Mouse (Mus musculus) MEL (cell line): Measurements from ENCODE around the gene Add1. TPM values are rescaled to one million over a fixed set of nuclear protein-coding genes. Genes with fewer than 3 reads are reported as not detected.

Experiments used
- DNase-seq: peaks from one replicate; pipeline ENCODE4 v3.0.0; 2011; ENCODE audit warnings: low read depth, low spot score
- H3K27ac ChIP-seq: 2 replicates; pipeline ENCODE4 v1.5.1; 2012; ENCODE audit warnings: low read depth, mild to moderate bottlenecking, control low read depth, low read length, moderate library complexity; ENCODE audit not compliant: control insufficient read depth
- H3K27me3 ChIP-seq, 2 experiments: fragments of 150-350 bp in 1 of 2; sonication (generic) in 1 of 2; 2 replicates each; pipeline ENCODE4 v1.6.1; 2012; ENCODE audit warnings: low read length in 2 of 2, mild to moderate bottlenecking in 2 of 2, improper control_type of control experiment in 1 of 2, moderate library complexity in 1 of 2; ENCODE audit not compliant: insufficient read depth in 2 of 2, control insufficient read depth in 1 of 2
- H3K36me3 ChIP-seq, 2 experiments: 2 replicates each; pipeline ENCODE4 v1.6.1; 2012 to 2014; ENCODE audit warnings: low read length in 2 of 2, improper control_type of control experiment in 1 of 2, inconsistent platforms in 1 of 2, mild to moderate bottlenecking in 1 of 2; ENCODE audit not compliant: insufficient read depth in 2 of 2, control insufficient read depth in 1 of 2
- H3K4me1 ChIP-seq, 2 experiments: fragments of 150-350 bp in 1 of 2; sonication (generic) in 1 of 2; 2 replicates each; pipeline ENCODE4 v1.6.1; 2012; ENCODE audit warnings: low read length in 2 of 2, improper control_type of control experiment in 1 of 2, mild to moderate bottlenecking in 1 of 2; ENCODE audit not compliant: insufficient read depth in 2 of 2, control insufficient read depth in 1 of 2
- H3K4me3 ChIP-seq, 2 experiments: fragments of 150-350 bp in 1 of 2; sonication (generic) in 1 of 2; 2 replicates each; pipeline ENCODE4 v1.5.1; 2012; ENCODE audit warnings: low read depth in 2 of 2, low read length in 2 of 2, mild to moderate bottlenecking in 2 of 2, moderate library complexity in 2 of 2, control low read depth in 1 of 2, improper control_type of control experiment in 1 of 2; ENCODE audit not compliant: control insufficient read depth in 1 of 2, insufficient read depth in 1 of 2
- H3K79me2 ChIP-seq: 2 replicates; pipeline ENCODE4 v1.6.1; 2012; ENCODE audit warnings: mild to moderate bottlenecking, low read length, moderate library complexity; ENCODE audit not compliant: control insufficient read depth, poor library complexity, insufficient read depth
- H3K9ac ChIP-seq: 2 replicates; pipeline ENCODE4 v1.6.1; 2012; ENCODE audit warnings: low read depth, mild to moderate bottlenecking, control low read depth, low read length, moderate library complexity; ENCODE audit not compliant: control insufficient read depth, poor library complexity, severe bottlenecking
- H3K9me3 ChIP-seq: fragments of 150-350 bp; sonication (generic); replicated peaks from 2 replicates; pipeline ENCODE4 v1.6.1; 2012; ENCODE audit warnings: mild to moderate bottlenecking, low read length, improper control_type of control experiment, moderate library complexity; ENCODE audit not compliant: insufficient read depth
- CTCF ChIP-seq, 3 experiments: IDR thresholded peaks in 2 of 3; conservative IDR thresholded peaks in 1 of 3; 2 replicates each; pipeline ENCODE4 v1.5.1; 2011 to 2012; ENCODE audit warnings: low read length in 3 of 3, low read depth in 2 of 3, mild to moderate bottlenecking in 2 of 3, improper control_type of control experiment in 1 of 3, inconsistent platforms in 1 of 3, mixed read lengths in 1 of 3, moderate library complexity in 1 of 3; ENCODE audit not compliant: control insufficient read depth in 1 of 3, insufficient read depth in 1 of 3, poor library complexity in 1 of 3, severe bottlenecking in 1 of 3
- ELF1 ChIP-seq: IDR thresholded peaks from 2 replicates; pipeline ENCODE4 v1.6.1; 2014; ENCODE audit warnings: low read depth, mild to moderate bottlenecking, inconsistent platforms, low read length, improper control_type of control experiment, moderate library complexity
- GATA1 ChIP-seq: IDR thresholded peaks from 2 replicates; pipeline ENCODE4 v1.6.1; 2011; ENCODE audit warnings: low read depth, low read length, improper control_type of control experiment
- MAX ChIP-seq: IDR thresholded peaks from 2 replicates; pipeline ENCODE4 v1.6.1; 2011; ENCODE audit warnings: low read length, improper control_type of control experiment
- RAD21 ChIP-seq: IDR thresholded peaks from 2 replicates; pipeline ENCODE4 v1.6.1; 2011; ENCODE audit warnings: mild to moderate bottlenecking, low read depth, low read length, improper control_type of control experiment
- SIN3A ChIP-seq: IDR thresholded peaks from 2 replicates; pipeline ENCODE4 v1.6.1; 2012; ENCODE audit warnings: low read length, improper control_type of control experiment, inconsistent platforms
- SMC3 ChIP-seq: IDR thresholded peaks from 2 replicates; pipeline ENCODE4 v1.6.1; 2011; ENCODE audit warnings: low read depth, low read length, improper control_type of control experiment
- ZC3H11A ChIP-seq: IDR thresholded peaks from 2 replicates; pipeline ENCODE4 v1.6.1; 2012; ENCODE audit warnings: low read depth, mild to moderate bottlenecking, inconsistent platforms, low read length, improper control_type of control experiment
- polyA plus RNA-seq, 2 experiments: library from polyadenylated mRNA; stranded (reverse) in 1 of 2; unstranded in 1 of 2; fragments of >175 nt in 1 of 2; fragments of >200 nt in 1 of 2; gene quantifications; 2 replicates each; pipeline versions ENCODE4 v1.2.1 to v1.2.4; 2012; ENCODE audit warnings: low replicate concordance in 2 of 2, low read depth in 1 of 2; ENCODE audit not compliant: insufficient read length in 2 of 2, insufficient read depth in 1 of 2, missing spikeins in 1 of 2
- total RNA-seq: library from RNA; depleted of rRNA; stranded (reverse); fragments of 300-350 nt; gene quantifications from 2 replicates; pipeline ENCODE4 v1.2.3, GENCODE M21; 2012; rRNA removed

The Add1 gene
- total and polyA plus RNA-seq, 3 experiments, result 79.3 to 127 TPM; not detected in 1

DNA sequence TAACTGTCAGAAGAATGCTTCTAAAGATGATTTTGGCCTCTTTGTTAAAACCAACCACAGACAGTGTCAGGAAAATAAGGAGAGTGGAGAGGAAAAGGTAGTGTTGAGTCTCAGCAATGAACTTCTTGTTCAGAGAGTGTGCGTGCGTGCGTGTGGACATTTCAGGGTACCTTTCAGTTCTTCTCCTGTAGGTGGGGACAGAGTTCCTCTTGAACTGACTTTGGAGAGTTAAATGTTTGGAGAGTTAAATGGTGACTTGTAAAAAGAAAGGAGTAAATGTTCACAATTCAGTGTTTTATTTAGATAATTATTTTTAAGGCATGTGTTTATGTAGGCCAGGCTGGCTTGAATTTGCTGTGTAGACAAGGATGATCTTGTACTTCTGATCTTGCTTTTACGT, 96.8 kb downstream of the Add1 start:
- H3K4me3 ChIP-seq, result no peak overlapping the region
- no peaks in the 10 kb centered on the region for H3K27me3 ChIP-seq
- TF ChIP-seq ZC3H11A (peak; percentile 23; the same call in 1 of the 2 replicates), ELF1 (no peak), MAX (no peak), CTCF (IDR thresholded peaks at IDR 0.05 in 2 of 3, conservative IDR thresholded peaks at IDR 0.05 in 1 of 3; ENCODE audit: control insufficient read depth in 1 of 3, insufficient read depth in 1 of 3, low read depth in 2 of 3, low read length in 3 of 3, poor library complexity in 1 of 3, severe bottlenecking in 1 of 3) (peak; percentile 23 to 71 (median 29); a peak in 5 of 6 replicates), SIN3A (0 out of 2 replicates have a peak, but pooled peaks have one; percentile 17), RAD21 (peak; percentile 67), GATA1 (no peak), SMC3 (peak; percentile 50)
- peak; percentile 66 for DNase-seq
- no peaks in the 10 kb centered on the region; a peak in 1 of 4 replicates for H3K36me3 ChIP-seq
- H3K9me3 ChIP-seq, result no peaks in the 10 kb centered on the region
- no peak overlapping the region for H3K9ac ChIP-seq
- no peaks in the 10 kb centered on the region for H3K4me1 ChIP-seq
- no peak overlapping the region for H3K27ac ChIP-seq
- no peaks in the 10 kb centered on the region for H3K79me2 ChIP-seq

Other genes starting within 250 kb of the Add1 start
- gene Rnf4, start 237.4 kb upstream of the Add1 start, total RNA-seq, result 130 and 150 TPM in 2 replicates
- gene Rnf4, start 237.4 kb upstream of the Add1 start, polyA plus RNA-seq, result 100 to 1,000 TPM in 1 of 2 experiments, not detected in 1; 184 TPM
- gene Fam193a, start 203.7 kb upstream of the Add1 start, total RNA-seq, result 10.9 and 12.2 TPM in 2 replicates
- gene Fam193a, start 203.7 kb upstream of the Add1 start, polyA plus RNA-seq, result 100 to 1,000 TPM in 1 of 2 experiments, 10 to 100 TPM in 1; 37.1 to 317 TPM
- 22.5 and 27.0 TPM in 2 replicates for gene Tnip2, start 59.7 kb upstream of the Add1 start, total RNA-seq
- 10 to 100 TPM; 30.6 to 89.4 TPM for gene Tnip2, start 59.7 kb upstream of the Add1 start, polyA plus RNA-seq
- gene Sh3bp2, start 47.8 kb upstream of the Add1 start, total RNA-seq, result 7.1 and 7.9 TPM in 2 replicates
- gene Sh3bp2, start 47.8 kb upstream of the Add1 start, polyA plus RNA-seq, result 10 to 100 TPM in 1 of 2 experiments, not detected in 1; 12.0 TPM
- gene Mfsd10, start 63.5 kb downstream of the Add1 start, total RNA-seq, result 106 and 136 TPM in 2 replicates
- gene Mfsd10, start 63.5 kb downstream of the Add1 start, polyA plus RNA-seq, result 100 to 1,000 TPM in 1 of 2 experiments, not detected in 1; 296 TPM
- gene Nop14, start 86.5 kb downstream of the Add1 start, total RNA-seq, result 87.3 and 101 TPM in 2 replicates
- 100 to 1,000 TPM in 1 of 2 experiments, not detected in 1; 132 TPM for gene Nop14, start 86.5 kb downstream of the Add1 start, polyA plus RNA-seq
- 0.42 and 0.81 TPM in 2 replicates for gene Grk4, start 86.7 kb downstream of the Add1 start, total RNA-seq
- under 1 TPM in 1 of 2 experiments, not detected in 1; 0.70 TPM for gene Grk4, start 86.7 kb downstream of the Add1 start, polyA plus RNA-seq
- 27.0 and 27.5 TPM in 2 replicates for gene Htt, start 188.1 kb downstream of the Add1 start, total RNA-seq
- gene Htt, start 188.1 kb downstream of the Add1 start, polyA plus RNA-seq, result 10 to 100 TPM in 1 of 2 experiments, not detected in 1; 33.0 TPM